Mouse (Mus musculus): ENCODE measurements around the gene AU018091.
"Not testable (repeated sequence)": the region's sequence is repeated elsewhere in the genome, so short reads cannot be mapped to it uniquely, and the experiment has no call there.

DNA sequence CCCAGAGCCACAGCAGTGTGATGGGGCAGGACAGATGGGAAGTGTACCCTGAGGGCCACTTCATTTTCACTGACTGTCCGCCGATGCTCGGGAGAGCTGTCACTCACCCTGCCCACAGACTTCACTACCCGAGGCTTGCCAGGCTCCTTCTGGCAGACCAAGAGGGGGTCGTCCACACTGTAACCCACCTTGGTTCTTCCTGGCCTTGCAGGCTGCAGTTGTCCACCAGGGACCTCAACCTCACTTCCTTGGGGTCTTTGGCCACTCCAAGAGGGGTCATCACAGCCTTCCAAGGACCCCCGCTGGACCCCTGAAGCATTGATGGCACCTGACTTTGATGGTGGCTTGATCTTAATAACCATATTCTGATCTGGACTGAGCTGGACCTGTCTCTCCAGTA lies 57.8 kb downstream of the AU018091 start:
- TF ChIP-seq FOSL1 (IDR thresholded peaks at IDR 0.05; ENCODE audit: insufficient read depth, low read length, poor library complexity, severe bottlenecking); MAX (IDR thresholded peaks at IDR 0.05); CTCF (IDR thresholded peaks at IDR 0.05; ENCODE audit: control insufficient read depth, insufficient read depth, insufficient read length); USF1 (IDR thresholded peaks at IDR 0.05; ENCODE audit: low read depth); CEBPB (IDR thresholded peaks at IDR 0.05; ENCODE audit: low read depth): not testable (repeated sequence)
